Mouse (Mus musculus) hindbrain, embryonic 14.5 days (tissue): ENCODE measurements around the gene Upp2. TPM values are rescaled to one million over a fixed set of nuclear protein-coding genes. Genes with fewer than 3 reads are reported as not detected.

Experiments used
- ATAC-seq: fragments of 200-750 bp; cut with Nextera tagmentation; 2 replicates; pipeline ENCODE4 v1.8.0; 2017; ENCODE audit warnings: moderate number of reproducible peaks, mild to moderate bottlenecking, moderate TSS enrichment, moderate library complexity; ENCODE audit not compliant: low FRiP score
- DNase-seq: peaks from one replicate; pipeline ENCODE4 v3.0.0-alpha.2; 2015; ENCODE audit warnings: low spot score
- H3K27ac ChIP-seq: fragments of 300-500 bp; sonication (generic); 2 replicates; pipeline ENCODE4 v1.5.1; 2014; ENCODE audit warnings: mild to moderate bottlenecking, moderate library complexity
- H3K27me3 ChIP-seq: fragments of 300-500 bp; sonication (generic); 2 replicates; pipeline ENCODE4 v1.6.1; 2014; ENCODE audit warnings: mild to moderate bottlenecking, low read length, mixed read lengths; ENCODE audit not compliant: control insufficient read depth, insufficient read depth
- H3K36me3 ChIP-seq: fragments of 300-500 bp; sonication (generic); replicated peaks from 2 replicates; pipeline ENCODE4 v1.6.1; 2014; ENCODE audit not compliant: control insufficient read depth, insufficient read depth
- H3K4me1 ChIP-seq: fragments of 300-500 bp; sonication (generic); replicated peaks from 2 replicates; pipeline ENCODE4 v1.6.1; 2014; ENCODE audit warnings: antibody characterized with exemption, low read length, mixed read lengths; ENCODE audit not compliant: control insufficient read depth, insufficient read depth
- H3K4me2 ChIP-seq: fragments of 300-500 bp; sonication (generic); replicated peaks from 2 replicates; pipeline ENCODE4 v1.6.1; 2014; ENCODE audit warnings: mild to moderate bottlenecking, moderate library complexity
- H3K4me3 ChIP-seq: fragments of 300-500 bp; sonication (generic); replicated peaks from 2 replicates; pipeline ENCODE4 v1.5.1; 2014; ENCODE audit warnings: mild to moderate bottlenecking, low read length
- H3K9ac ChIP-seq: fragments of 300-500 bp; sonication (generic); 2 replicates; pipeline ENCODE4 v1.6.1; 2014
- H3K9me3 ChIP-seq: fragments of 300-500 bp; sonication (generic); 2 replicates; pipeline ENCODE4 v1.6.1; 2016; ENCODE audit warnings: low read length; ENCODE audit not compliant: control insufficient read depth
- WGBS: fragments of 180-500 bp; shearing (Covaris S2); extraction: QIAGEN DNeasy Blood & Tissue Kit; methylation state at CpG from one replicate; pipeline ENCODE4 v1.1.7; 2014; 5-methylcytosine and 5-hydroxymethylcytosine counted together
- polyA plus RNA-seq: library from polyadenylated mRNA; unstranded; fragments of >200 nt; fragmentation: Nextera tagmentation; extraction: Ambion mirVana; gene quantifications from 2 replicates; pipeline ENCODE4 v1.2.1, GENCODE M21; 2014

Gene Upp2
- polyA plus RNA-seq, 1 experiment from 2014 or later: 16.1 TPM

DNA sequence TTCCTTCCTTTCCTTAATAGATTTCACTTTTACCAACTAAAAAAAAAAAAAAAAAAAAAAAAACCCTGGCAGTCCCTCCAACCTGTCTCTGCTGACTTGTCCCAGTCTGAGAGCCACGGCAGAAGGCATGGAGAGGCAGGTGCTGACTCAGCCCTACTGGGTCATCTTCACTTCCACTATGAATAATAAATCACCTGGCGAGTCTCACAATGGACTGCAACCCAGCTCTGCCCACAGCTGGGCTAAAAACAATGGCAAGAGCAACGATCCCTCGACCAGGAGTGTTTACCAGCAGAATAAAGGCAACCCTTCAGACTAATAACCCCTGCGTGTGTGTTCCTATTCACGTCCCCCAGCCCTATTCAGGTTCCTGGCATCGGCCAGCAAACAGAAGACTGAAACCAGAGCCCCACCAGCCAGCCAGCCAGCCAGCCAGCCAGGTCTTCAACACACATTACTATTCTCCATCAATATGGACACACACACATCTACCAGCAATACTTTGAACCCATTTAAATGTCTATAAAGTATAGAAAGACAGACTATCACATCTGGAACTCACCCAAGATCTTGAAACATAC is 37.1 kb upstream of the Upp2 start:
- no peak overlapping the region for H3K4me2 ChIP-seq
- peaks cover 54% of the 10 kb centered on the region for H3K4me1 ChIP-seq

DNA sequence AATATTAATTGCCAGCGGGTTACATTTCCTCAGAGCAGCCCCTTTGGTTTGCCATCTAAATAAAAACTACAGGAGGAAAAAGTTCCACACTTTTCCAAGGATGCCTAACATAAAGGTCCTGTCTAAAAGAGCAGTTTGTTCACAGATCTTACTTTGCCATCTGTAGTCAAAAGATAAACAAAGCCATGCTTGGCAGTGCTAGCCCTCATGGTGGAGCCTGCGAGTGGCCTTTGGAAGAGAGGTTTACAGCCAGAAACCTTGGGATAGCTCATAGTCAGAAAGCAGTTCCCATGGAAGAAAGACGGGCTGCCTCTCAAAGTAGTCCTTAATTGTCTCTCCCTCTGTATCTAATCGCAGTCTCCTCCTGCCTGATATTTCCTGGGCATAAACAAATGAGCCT is 36.6 kb upstream of the Upp2 start:
- Histone ChIP-seq H3K4me2 (no peak overlapping the region), H3K27me3 (no peaks in the 10 kb centered on the region)
- 69% methylated on average over 4 of the region's 4 CpGs for WGBS

More for the DNA sequence above, 37.1 kb upstream of the Upp2 start:
- Histone ChIP-seq H3K4me3 (no peak overlapping the region), H3K36me3 (no peaks in the 10 kb centered on the region), H3K27me3 (no peaks in the 10 kb centered on the region), H3K27ac (peak overlapping the region; percentile 67), H3K9ac (no peak overlapping the region), H3K9me3 (no peaks in the 10 kb centered on the region)
- WGBS: 13% methylated on average over 7 of the region's 7 CpGs
- DNase-seq (no peak), ATAC-seq (no peak)

DNA sequence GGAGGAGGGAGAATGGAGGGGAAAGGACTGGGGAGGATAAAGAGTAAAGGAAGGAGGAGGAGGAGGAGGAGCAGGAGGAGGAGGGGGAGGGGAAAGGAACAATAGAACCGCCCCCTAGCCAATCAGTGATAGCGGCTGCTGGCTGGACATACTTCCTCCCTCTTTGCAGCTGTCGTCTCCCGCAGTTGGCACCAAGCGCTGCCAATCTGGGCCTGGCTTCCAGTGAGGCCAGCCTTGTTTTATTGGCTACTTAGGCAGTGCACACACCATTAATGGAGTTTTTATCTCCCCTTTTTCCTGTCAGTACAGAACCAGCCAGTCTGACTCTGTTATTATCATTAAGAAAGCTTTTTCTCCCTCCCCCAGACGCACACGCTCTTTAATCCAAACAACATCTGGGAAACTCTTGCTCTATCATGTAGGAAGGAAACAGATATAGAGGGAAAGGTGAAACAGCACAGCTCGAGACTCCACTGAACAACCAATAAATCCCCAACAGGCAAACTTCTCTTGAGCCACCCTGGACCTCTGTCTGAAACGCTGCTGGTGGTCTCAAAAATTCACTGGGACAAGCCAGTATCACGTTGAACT is 34.7 kb upstream of the Upp2 start:
- 16% methylated on average over 8 of the region's 10 CpGs for WGBS
- Histone ChIP-seq H3K36me3 (peaks cover 3% of the 10 kb centered on the region; the same call in 1 of the 2 replicates), H3K27ac (peak overlapping the region; percentile 73), H3K4me1 (peaks cover 54% of the 10 kb centered on the region), H3K27me3 (no peaks in the 10 kb centered on the region), H3K9ac (no peak overlapping the region; the same call in 1 of the 2 replicates), H3K9me3 (no peaks in the 10 kb centered on the region), H3K4me3 (no peak overlapping the region), H3K4me2 (peak overlapping the region; percentile 47)
- DNase-seq (peak; percentile 81), ATAC-seq (peak; percentile 89)

More for the DNA sequence above, 36.6 kb upstream of the Upp2 start:
- Histone ChIP-seq H3K36me3 (no peaks in the 10 kb centered on the region), H3K9me3 (no peaks in the 10 kb centered on the region), H3K4me1 (peaks cover 54% of the 10 kb centered on the region), H3K4me3 (no peak overlapping the region), H3K27ac (peak overlapping the region; percentile 67; the same call in 1 of the 2 replicates), H3K9ac (no peak overlapping the region)
- ATAC-seq (no peak), DNase-seq (no peak)

DNA sequence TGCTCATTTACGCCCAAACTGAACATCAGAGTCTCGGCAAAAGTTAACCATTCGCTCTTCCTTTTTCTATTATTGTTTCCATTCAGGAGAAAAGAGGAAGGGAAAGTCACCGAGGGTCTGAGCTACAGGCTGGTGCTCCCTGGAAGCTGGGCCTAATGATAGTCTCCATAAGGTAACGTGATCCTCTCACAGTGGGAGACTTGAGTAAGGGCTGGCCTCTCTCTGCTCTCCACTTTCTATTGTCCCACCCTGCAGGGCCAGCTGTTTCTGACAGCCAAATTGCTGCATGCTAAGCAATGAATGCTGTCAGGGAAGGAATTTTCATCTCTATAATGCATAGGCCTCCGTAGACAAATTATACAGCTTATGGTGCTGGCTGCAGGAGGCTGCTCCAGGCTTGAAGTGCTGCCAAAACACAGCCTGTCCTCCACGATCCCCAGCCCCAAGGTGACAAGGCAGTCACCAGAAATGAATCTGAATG is 33.5 kb upstream of the Upp2 start:
- peak overlapping the region; percentile 20; the same call in 1 of the 2 replicates for H3K9ac ChIP-seq
- no peaks in the 10 kb centered on the region for H3K27me3 ChIP-seq
- peaks cover 3% of the 10 kb centered on the region; the same call in 1 of the 2 replicates for H3K36me3 ChIP-seq
- DNase-seq: peak; percentile 30
- peak overlapping the region; percentile 57 for H3K27ac ChIP-seq
- WGBS: 15% methylated on average over 7 of the region's 7 CpGs
- H3K4me1 ChIP-seq: peaks cover 54% of the 10 kb centered on the region
- no peak overlapping the region for H3K4me3 ChIP-seq
- peak; percentile 31; the same call in 1 of the 2 replicates for ATAC-seq
- no peaks in the 10 kb centered on the region for H3K9me3 ChIP-seq
- H3K4me2 ChIP-seq: peak overlapping the region; percentile 12; the same call in 1 of the 2 replicates

DNA sequence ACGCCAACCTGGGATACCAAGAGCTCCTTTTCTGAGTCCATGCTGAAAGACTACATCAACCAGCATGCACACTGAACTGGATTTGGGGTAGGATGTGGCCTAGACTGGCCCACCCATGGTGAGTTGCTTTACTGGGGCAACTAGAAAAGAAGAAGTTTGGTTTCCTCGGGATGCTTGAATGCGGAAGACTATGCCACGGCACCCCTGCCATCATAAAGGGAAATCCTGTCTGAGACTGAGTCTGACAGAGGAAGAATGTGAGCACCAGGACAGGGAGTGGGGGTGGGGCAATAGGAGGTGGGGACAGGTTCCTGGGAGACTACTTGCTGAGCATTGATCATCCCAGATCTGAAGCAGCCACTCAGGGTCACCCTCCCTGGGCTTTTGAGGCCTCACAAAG is 32.7 kb upstream of the Upp2 start:
- ATAC-seq: no peak
- WGBS: 55% methylated on average over 4 of the region's 4 CpGs
- H3K4me1 ChIP-seq: peaks cover 51% of the 10 kb centered on the region
- no peak overlapping the region; the same call in 1 of the 2 replicates for H3K27ac ChIP-seq
- no peak overlapping the region for H3K4me3 ChIP-seq
- H3K27me3 ChIP-seq: no peaks in the 10 kb centered on the region
- no peak for DNase-seq
- H3K4me2 ChIP-seq: no peak overlapping the region
- no peak overlapping the region for H3K9ac ChIP-seq
- H3K36me3 ChIP-seq: peaks cover 3% of the 10 kb centered on the region; the same call in 1 of the 2 replicates
- no peaks in the 10 kb centered on the region for H3K9me3 ChIP-seq

DNA sequence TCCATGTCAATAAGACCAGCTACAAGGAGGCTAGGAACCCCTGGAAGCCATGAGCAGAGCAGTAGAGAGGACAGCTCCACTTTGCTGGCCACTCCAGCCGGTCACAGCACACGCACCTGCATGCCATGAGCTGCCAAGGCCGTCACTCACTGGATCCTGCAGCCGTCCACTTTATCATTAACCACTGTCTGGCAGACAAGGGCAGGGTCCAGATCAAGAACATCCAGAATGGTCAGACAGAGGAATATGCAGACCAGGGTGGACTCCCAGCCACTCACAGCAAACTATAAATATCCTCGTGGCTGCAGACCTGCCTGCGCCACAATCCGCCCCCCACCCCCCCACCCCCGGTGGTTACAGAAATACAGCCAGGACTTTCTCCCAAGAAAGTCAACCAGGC is 31.9 kb upstream of the Upp2 start:
- DNase-seq (no peak), ATAC-seq (no peak)
- WGBS: 85% methylated on average over 8 of the region's 8 CpGs
- no peaks in the 10 kb centered on the region for H3K27me3 ChIP-seq
- H3K4me1 ChIP-seq: peaks cover 42% of the 10 kb centered on the region
- H3K4me2 ChIP-seq: no peak overlapping the region
- no peaks in the 10 kb centered on the region for H3K9me3 ChIP-seq
- no peak overlapping the region for H3K4me3 ChIP-seq
- H3K27ac ChIP-seq: no peak overlapping the region
- H3K9ac ChIP-seq: no peak overlapping the region
- peaks cover 3% of the 10 kb centered on the region; the same call in 1 of the 2 replicates for H3K36me3 ChIP-seq

DNA sequence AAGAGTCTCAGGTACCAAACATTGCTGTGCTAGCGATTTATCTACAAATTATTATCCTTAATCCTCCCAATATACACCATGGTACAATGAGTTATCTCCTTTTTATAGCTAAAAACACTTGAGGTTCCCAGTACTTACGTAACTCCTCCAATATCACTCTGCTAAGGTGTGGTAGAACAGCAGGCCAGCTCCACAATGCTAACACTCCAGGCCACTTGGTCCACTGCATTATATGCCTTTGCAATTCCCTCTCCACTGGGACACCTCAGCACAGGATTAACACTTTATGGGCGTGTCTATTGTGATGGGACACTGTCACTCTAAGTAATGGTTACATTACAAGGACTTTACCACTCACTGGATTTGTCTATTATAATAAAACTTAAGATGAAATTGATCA is 30.3 kb upstream of the Upp2 start:
- WGBS: 93% methylated on average over 3 of the region's 3 CpGs
- no peak for DNase-seq
- no peak for ATAC-seq
- no peaks in the 10 kb centered on the region for H3K9me3 ChIP-seq
- peaks cover 30% of the 10 kb centered on the region for H3K4me1 ChIP-seq
- H3K9ac ChIP-seq: no peak overlapping the region
- H3K36me3 ChIP-seq: peaks cover 3% of the 10 kb centered on the region; the same call in 1 of the 2 replicates
- H3K4me2 ChIP-seq: no peak overlapping the region
- no peaks in the 10 kb centered on the region for H3K27me3 ChIP-seq
- no peak overlapping the region for H3K4me3 ChIP-seq
- no peak overlapping the region for H3K27ac ChIP-seq

DNA sequence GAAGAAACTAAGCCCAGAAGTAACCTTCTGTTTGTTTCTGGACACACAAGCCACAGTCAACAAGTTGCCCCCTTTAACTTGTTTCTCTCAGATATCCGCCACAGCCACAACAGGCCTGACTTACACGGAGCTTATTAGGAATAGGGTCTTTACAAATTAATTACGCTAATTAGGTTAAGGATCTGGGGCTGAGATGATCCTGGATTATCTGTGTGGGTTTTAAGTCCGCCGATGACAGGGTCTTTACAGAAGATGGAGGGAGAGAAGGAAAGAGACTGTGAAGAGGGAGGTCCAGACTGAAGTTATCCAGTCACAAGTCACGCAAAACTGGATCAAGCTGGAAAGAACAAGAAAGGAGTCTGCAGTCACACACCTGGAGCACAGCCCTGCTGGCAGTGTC is 28.9 kb upstream of the Upp2 start:
- ATAC-seq: no peak
- peaks cover 17% of the 10 kb centered on the region for H3K4me1 ChIP-seq
- H3K36me3 ChIP-seq: peaks cover 3% of the 10 kb centered on the region; the same call in 1 of the 2 replicates
- WGBS: 93% methylated on average over 6 of the region's 6 CpGs
- H3K9me3 ChIP-seq: no peaks in the 10 kb centered on the region
- H3K27me3 ChIP-seq: no peaks in the 10 kb centered on the region
- no peak overlapping the region for H3K27ac ChIP-seq
- H3K4me2 ChIP-seq: no peak overlapping the region
- no peak overlapping the region for H3K4me3 ChIP-seq
- H3K9ac ChIP-seq: no peak overlapping the region
- DNase-seq: no peak

DNA sequence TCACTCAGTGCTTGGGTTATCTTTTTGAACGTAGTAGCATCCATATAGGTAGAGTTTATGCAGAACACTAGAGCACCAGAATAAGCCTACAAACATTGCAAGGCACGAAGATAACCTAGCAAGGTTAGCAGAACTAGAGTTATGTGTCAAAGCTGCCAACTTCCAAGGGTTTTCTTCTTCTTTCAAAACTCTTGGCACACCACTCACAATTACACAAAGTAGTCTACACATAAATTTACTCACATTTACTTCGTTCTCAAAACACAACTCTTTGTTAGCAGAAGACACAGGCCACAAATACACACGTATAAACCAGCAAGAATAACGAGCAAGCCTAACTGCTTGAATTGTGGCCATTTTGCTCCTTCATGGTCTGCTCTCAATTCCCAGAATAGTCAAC is 23.8 kb upstream of the Upp2 start:
- H3K4me3 ChIP-seq: no peak overlapping the region
- no peaks in the 10 kb centered on the region for H3K4me1 ChIP-seq
- ATAC-seq (no peak), DNase-seq (no peak)
- H3K4me2 ChIP-seq: no peak overlapping the region
- 88% methylated on average over 5 of the region's 5 CpGs for WGBS
- H3K36me3 ChIP-seq: no peaks in the 10 kb centered on the region
- H3K27me3 ChIP-seq: no peaks in the 10 kb centered on the region
- no peak overlapping the region for H3K27ac ChIP-seq
- no peaks in the 10 kb centered on the region for H3K9me3 ChIP-seq
- H3K9ac ChIP-seq: no peak overlapping the region
